Mouse (Mus musculus): Measurements from ENCODE around the gene Dctn2. TPM values are rescaled to one million over a fixed set of nuclear protein-coding genes. Genes with fewer than 3 reads are reported as not detected.

The Dctn2 gene
- polyA plus RNA-seq, 1 experiment from 2014 or later = 157 TPM

- Histone ChIP-seq H3K4me1 (replicated peaks; ENCODE audit: control insufficient read depth, insufficient read depth, low read length) (peaks cover 13% of the 10 kb centered on the region; the same call in 1 of the 2 replicates), H3K4me2 (ENCODE audit: low read length) (no peak overlapping the region), H3K9me3 (ENCODE audit: control insufficient read depth, low read length) (no peaks in the 10 kb centered on the region), H3K9ac (ENCODE audit: low read length) (no peak overlapping the region), H3K27ac (ENCODE audit: low read depth) (no peak overlapping the region), H3K36me3 (ENCODE audit: control insufficient read depth, insufficient read depth, low read length) (peaks cover 36% of the 10 kb centered on the region), H3K27me3 (replicated peaks; ENCODE audit: control insufficient read depth, insufficient read depth, low read length) (peaks cover 33% of the 10 kb centered on the region), H3K4me3 (ENCODE audit: low read depth, low read length) (no peak overlapping the region)
- WGBS = 75% methylated on average over 7 of the region's 7 CpGs
- ATAC-seq (replicated peaks; ENCODE audit: low FRiP score, low TSS enrichment, low read depth) (no peak), DNase-seq (ENCODE audit: low spot score) (no peak)
These were observed 64.0 kb downstream of the Dctn2 start for GRCm38 (mm10) chr10:127330212-127330611.

Other genes with a start within 250 kb of the Dctn2 start
- 86.1 and 86.3 TPM in 2 replicates for gene Tsfm, start 235.5 kb upstream of the Dctn2 start, polyA plus RNA-seq (2014; fragmentation: Nextera tagmentation; extraction: Ambion mirVana)
- gene Mettl1, start 225.0 kb upstream of the Dctn2 start, polyA plus RNA-seq (2014; fragmentation: Nextera tagmentation; extraction: Ambion mirVana) = 60.8 and 65.2 TPM in 2 replicates
- gene Eef1akmt3, start 224.9 kb upstream of the Dctn2 start, polyA plus RNA-seq (2014; fragmentation: Nextera tagmentation; extraction: Ambion mirVana) = 0.31 and 0.50 TPM in 2 replicates
- 0.07 and 0.15 TPM in 2 replicates for gene Cyp27b1, start 218.1 kb upstream of the Dctn2 start, polyA plus RNA-seq (2014; fragmentation: Nextera tagmentation; extraction: Ambion mirVana)
- gene March9, start 206.2 kb upstream of the Dctn2 start, polyA plus RNA-seq (2014; fragmentation: Nextera tagmentation; extraction: Ambion mirVana) = 1.4 and 1.9 TPM in 2 replicates
- gene Cdk4, start 202.8 kb upstream of the Dctn2 start, polyA plus RNA-seq (2014; fragmentation: Nextera tagmentation; extraction: Ambion mirVana) = 1,915 and 2,068 TPM in 2 replicates
- 92.4 and 114 TPM in 2 replicates for gene Tspan31, start 196.1 kb upstream of the Dctn2 start, polyA plus RNA-seq (2014; fragmentation: Nextera tagmentation; extraction: Ambion mirVana)
- gene Agap2, start 191.1 kb upstream of the Dctn2 start, polyA plus RNA-seq (2014; fragmentation: Nextera tagmentation; extraction: Ambion mirVana) = 0.23 and 0.26 TPM in 2 replicates
- 47.6 and 51.6 TPM in 2 replicates for gene Os9, start 145.2 kb upstream of the Dctn2 start, polyA plus RNA-seq (2014; fragmentation: Nextera tagmentation; extraction: Ambion mirVana)
- 54.3 and 66.0 TPM in 2 replicates for gene B4galnt1, start 101.1 kb upstream of the Dctn2 start, polyA plus RNA-seq (2014; fragmentation: Nextera tagmentation; extraction: Ambion mirVana)
- gene Slc26a10, start 85.7 kb upstream of the Dctn2 start, polyA plus RNA-seq (2014; fragmentation: Nextera tagmentation; extraction: Ambion mirVana) = 0.93 and 1.3 TPM in 2 replicates
- gene Arhgef25, start 76.3 kb upstream of the Dctn2 start, polyA plus RNA-seq (2014; fragmentation: Nextera tagmentation; extraction: Ambion mirVana) = 49.0 and 57.7 TPM in 2 replicates
- 95.8 and 101 TPM in 2 replicates for gene Dtx3, start 70.6 kb upstream of the Dctn2 start, polyA plus RNA-seq (2014; fragmentation: Nextera tagmentation; extraction: Ambion mirVana)
- gene Pip4k2c, start 54.8 kb upstream of the Dctn2 start, polyA plus RNA-seq (2014; fragmentation: Nextera tagmentation; extraction: Ambion mirVana) = 24.2 and 25.9 TPM in 2 replicates
- gene Kif5a, start 3.0 kb upstream of the Dctn2 start, polyA plus RNA-seq (2014; fragmentation: Nextera tagmentation; extraction: Ambion mirVana) = 9.2 and 10.6 TPM in 2 replicates
- gene Mbd6, start 22.6 kb downstream of the Dctn2 start, polyA plus RNA-seq (2014; fragmentation: Nextera tagmentation; extraction: Ambion mirVana) = 19.2 and 20.6 TPM in 2 replicates
- gene Mars, start 45.4 kb downstream of the Dctn2 start, polyA plus RNA-seq (2014; fragmentation: Nextera tagmentation; extraction: Ambion mirVana) = 123 and 124 TPM in 2 replicates
- gene Arhgap9, start 55.6 kb downstream of the Dctn2 start, polyA plus RNA-seq (2014; fragmentation: Nextera tagmentation; extraction: Ambion mirVana) = 4.2 and 4.4 TPM in 2 replicates
- 12.6 and 15.1 TPM in 2 replicates for gene Gli1, start 75.6 kb downstream of the Dctn2 start, polyA plus RNA-seq (2014; fragmentation: Nextera tagmentation; extraction: Ambion mirVana)
- gene Inhbe, start 88.0 kb downstream of the Dctn2 start, polyA plus RNA-seq (2014; fragmentation: Nextera tagmentation; extraction: Ambion mirVana) = not detected in 2 replicates
- not detected in 2 replicates for gene Inhbc, start 104.1 kb downstream of the Dctn2 start, polyA plus RNA-seq (2014; fragmentation: Nextera tagmentation; extraction: Ambion mirVana)
- 29.8 and 31.5 TPM in 2 replicates for gene R3hdm2, start 114.0 kb downstream of the Dctn2 start, polyA plus RNA-seq (2014; fragmentation: Nextera tagmentation; extraction: Ambion mirVana)
- gene Stac3, start 235.3 kb downstream of the Dctn2 start, polyA plus RNA-seq (2014; fragmentation: Nextera tagmentation; extraction: Ambion mirVana) = 0.32 TPM in 1 of 2 replicates, not detected in the other
- 25.9 and 28.5 TPM in 2 replicates for gene Ndufa4l2, start 248.6 kb downstream of the Dctn2 start, polyA plus RNA-seq (2014; fragmentation: Nextera tagmentation; extraction: Ambion mirVana)

Data from intestine, embryonic 14.5 days (tissue).